Mouse (Mus musculus): Measurements from ENCODE around the gene Rin1. TPM values are rescaled to one million over a fixed set of nuclear protein-coding genes. Genes with fewer than 3 reads are reported as not detected.

Gene Rin1
- polyA plus RNA-seq, 1 experiment = 0.13 TPM

DNA sequence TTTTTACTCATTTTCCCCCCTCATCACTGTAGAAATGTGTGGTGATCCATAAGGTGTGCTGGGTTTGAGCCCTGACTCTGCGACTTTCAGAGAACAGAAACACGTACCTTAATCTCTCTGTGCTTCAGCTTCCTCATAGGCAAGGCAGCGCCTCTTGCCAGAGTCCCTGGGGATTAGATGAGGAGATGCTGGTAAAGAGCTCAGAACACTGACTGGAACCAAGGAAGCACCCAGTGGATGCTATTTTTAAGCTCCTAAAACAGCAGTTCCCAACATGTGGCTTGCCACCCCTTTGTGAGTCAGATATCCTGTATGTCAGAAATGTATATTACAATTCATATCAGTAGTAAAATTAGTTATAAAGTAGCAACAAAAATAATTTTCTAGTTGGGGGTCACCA is 32.1 kb upstream of the Rin1 start:
- no peak for TF ChIP-seq TAL1 (IDR thresholded peaks at IDR 0.05; ENCODE audit: low read length)
- H3K4me3 ChIP-seq (replicated peaks) = no peak overlapping the region
- peaks cover 3% of the 10 kb centered on the region for H3K4me1 ChIP-seq (ENCODE audit: control insufficient read depth)
- H3K36me3 ChIP-seq (ENCODE audit: control insufficient read depth) = no peaks in the 10 kb centered on the region
- H3K27me3 ChIP-seq (ENCODE audit: control insufficient read depth) = peaks cover 4% of the 10 kb centered on the region; the same call in 1 of the 2 replicates
- no peaks in the 10 kb centered on the region for H3K9me3 ChIP-seq (ENCODE audit: control insufficient read depth, low read length)

DNA sequence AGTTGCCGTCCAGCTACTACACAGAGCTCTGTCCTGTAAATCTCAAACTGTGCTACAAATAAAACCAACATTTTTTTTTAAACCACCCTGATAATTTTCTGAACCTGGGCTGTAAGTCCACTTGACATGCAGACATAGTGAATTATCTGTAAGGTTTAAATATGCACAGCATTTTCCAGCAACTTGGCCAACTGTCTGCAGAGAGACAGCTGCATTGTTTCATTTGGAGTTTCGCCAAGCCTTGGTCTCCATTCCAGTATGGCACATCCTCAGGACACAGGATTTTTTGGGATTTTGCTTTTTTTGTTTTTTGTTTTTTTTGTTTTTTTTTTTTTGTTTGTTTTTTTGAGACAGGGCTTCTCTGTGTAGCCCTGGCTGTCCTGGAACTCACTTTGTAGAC is 28.9 kb upstream of the Rin1 start:
- Histone ChIP-seq H3K4me3 (replicated peaks) (no peak overlapping the region), H3K27me3 (ENCODE audit: control insufficient read depth) (no peaks in the 10 kb centered on the region; the same call in 1 of the 2 replicates), H3K9me3 (ENCODE audit: control insufficient read depth, low read length) (no peaks in the 10 kb centered on the region), H3K36me3 (ENCODE audit: control insufficient read depth) (peaks cover 4% of the 10 kb centered on the region), H3K4me1 (ENCODE audit: control insufficient read depth) (peaks cover 17% of the 10 kb centered on the region)
- no peak for TF ChIP-seq TAL1 (IDR thresholded peaks at IDR 0.05; ENCODE audit: low read length)
- TF ChIP-seq GATA1 (IDR thresholded peaks at IDR 0.05; ENCODE audit: low read length) = no peak

DNA sequence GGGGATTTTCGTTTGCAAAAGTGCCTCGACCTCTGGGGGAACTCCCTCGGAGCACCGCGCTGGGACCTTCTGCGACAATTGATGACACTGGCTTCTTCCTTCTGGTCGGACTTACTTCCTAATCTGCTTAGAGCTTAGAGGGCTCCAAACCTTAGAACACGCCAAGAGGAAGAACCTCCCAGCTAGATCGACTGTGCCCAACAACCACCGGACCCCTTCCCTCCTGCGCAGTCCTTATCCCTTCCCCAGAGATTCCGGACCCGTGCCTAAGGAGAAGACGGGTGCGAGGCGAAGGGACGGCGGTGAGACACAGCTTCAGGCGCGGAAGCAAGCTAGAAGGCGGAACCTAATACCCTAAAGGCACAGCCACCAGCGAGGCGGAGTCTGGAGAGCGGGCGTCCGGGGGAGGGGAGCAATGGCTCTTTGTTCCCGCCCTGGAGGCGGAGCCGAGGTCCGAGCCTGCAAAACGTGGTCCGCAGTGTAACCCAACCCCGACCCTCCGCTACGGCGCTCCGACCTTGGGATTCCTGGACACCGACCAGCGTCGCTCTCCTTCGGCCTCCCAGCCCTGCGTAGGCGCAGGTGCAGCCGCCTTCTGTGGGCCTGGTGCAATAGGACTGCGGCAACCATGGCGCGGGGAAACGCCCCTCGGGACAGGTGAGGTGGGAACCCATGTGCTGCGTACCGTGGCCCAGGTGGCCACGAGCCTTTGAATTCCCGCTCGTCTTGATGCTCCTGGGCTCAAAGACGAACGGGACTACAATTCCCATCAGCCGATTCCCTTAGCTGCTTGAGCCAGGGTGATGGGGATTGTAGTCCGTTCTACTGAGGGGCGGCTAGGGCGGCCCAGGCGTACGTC is 26.4 kb upstream of the Rin1 start, which contains the start of gene Slc29a2:
Gene Slc29a2, plus strand, starts transcription at position 240 of the 859 bp plus-strand sequence.
- Histone ChIP-seq H3K9me3 (ENCODE audit: control insufficient read depth, low read length) (no peaks in the 10 kb centered on the region), H3K36me3 (ENCODE audit: control insufficient read depth) (peaks cover 8% of the 10 kb centered on the region), H3K27me3 (ENCODE audit: control insufficient read depth) (no peaks in the 10 kb centered on the region; the same call in 1 of the 2 replicates), H3K4me3 (replicated peaks) (peak within 1 kb of the TSS; percentile 80), H3K4me1 (ENCODE audit: control insufficient read depth) (peaks cover 16% of the 10 kb centered on the region)
- TF ChIP-seq GATA1 (IDR thresholded peaks at IDR 0.05; ENCODE audit: low read length) (no peak), TAL1 (IDR thresholded peaks at IDR 0.05; ENCODE audit: low read length) (no peak)

DNA sequence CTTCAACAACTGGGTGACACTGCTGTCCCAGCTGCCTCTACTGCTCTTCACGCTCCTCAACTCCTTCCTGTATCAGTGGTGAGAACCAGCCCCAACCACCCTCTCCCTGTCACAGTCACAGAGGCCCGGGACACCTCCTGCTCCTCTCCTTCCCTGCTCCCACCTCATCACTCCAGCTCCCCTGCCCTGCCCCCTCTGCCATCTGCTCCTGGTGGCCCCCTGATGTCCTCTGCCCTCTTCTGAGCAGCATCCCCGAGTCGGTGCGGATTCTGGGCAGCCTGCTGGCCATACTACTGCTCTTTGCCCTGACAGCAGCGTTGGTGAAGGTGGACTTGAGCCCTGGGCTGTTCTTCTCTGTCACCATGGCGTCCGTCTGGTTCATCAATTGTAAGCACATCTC is 24.2 kb upstream of the Rin1 start:
- H3K36me3 ChIP-seq (ENCODE audit: control insufficient read depth) = peaks cover 14% of the 10 kb centered on the region
- TF ChIP-seq GATA1 (IDR thresholded peaks at IDR 0.05; ENCODE audit: low read length) = no peak
- no peak for TF ChIP-seq TAL1 (IDR thresholded peaks at IDR 0.05; ENCODE audit: low read length)

DNA sequence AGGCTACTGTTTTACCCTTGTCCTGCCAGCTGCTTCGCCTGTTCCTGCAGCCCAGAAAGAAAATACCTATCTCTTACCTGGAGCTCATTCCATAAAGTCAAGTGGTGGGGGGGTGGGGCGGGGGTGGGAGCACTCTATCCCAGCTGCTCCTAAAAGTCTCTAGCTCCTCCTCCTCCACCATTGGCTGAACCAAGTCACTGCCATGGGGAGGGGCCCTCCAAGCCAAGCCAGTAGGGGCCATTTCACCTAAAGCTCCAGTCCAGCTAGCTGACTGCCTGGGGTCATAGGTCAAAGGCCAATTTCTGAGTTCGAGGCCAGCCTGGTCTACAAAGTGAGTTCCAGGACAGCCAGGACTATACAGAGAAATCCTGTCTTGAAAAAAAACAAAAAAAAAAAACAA is 17.6 kb upstream of the Rin1 start:
- Histone ChIP-seq H3K4me3 (replicated peaks) (no peak overlapping the region), H3K27me3 (ENCODE audit: control insufficient read depth) (peaks cover 7% of the 10 kb centered on the region)

More for the DNA sequence above, 24.2 kb upstream of the Rin1 start:
- Histone ChIP-seq H3K9me3 (ENCODE audit: control insufficient read depth, low read length) (no peaks in the 10 kb centered on the region), H3K27me3 (ENCODE audit: control insufficient read depth) (no peaks in the 10 kb centered on the region), H3K4me3 (replicated peaks) (no peak overlapping the region), H3K4me1 (ENCODE audit: control insufficient read depth) (peaks cover 16% of the 10 kb centered on the region)

DNA sequence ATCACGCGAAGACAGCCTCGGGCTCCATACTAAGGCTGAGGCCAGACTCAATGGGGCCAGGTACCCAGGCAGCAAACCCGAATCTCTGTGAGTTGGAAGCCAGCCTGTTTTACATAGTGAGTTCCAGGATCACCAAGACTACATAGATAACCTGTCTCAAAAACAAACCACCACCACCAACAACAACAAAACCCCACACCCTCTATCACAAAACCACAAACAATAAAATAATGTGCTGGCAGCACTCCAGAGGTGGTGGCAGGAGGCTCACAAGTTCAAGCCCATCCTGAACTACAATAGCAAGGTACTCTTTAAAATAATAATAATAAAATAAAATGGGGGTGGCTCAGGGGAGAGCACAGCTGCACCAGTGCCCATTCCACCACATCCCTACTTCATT is 13.7 kb upstream of the Rin1 start:
- H3K36me3 ChIP-seq (ENCODE audit: control insufficient read depth) = no peaks in the 10 kb centered on the region
- H3K27me3 ChIP-seq (ENCODE audit: control insufficient read depth) = peaks cover 26% of the 10 kb centered on the region
- peaks cover 38% of the 10 kb centered on the region for H3K4me1 ChIP-seq (ENCODE audit: control insufficient read depth)
- TF ChIP-seq TAL1 (IDR thresholded peaks at IDR 0.05; ENCODE audit: low read length) (no peak), GATA1 (IDR thresholded peaks at IDR 0.05; ENCODE audit: low read length) (no peak)
- H3K9me3 ChIP-seq (ENCODE audit: control insufficient read depth, low read length) = no peaks in the 10 kb centered on the region
- H3K4me3 ChIP-seq (replicated peaks) = no peak overlapping the region

More for the DNA sequence above, 17.6 kb upstream of the Rin1 start:
- Histone ChIP-seq H3K36me3 (ENCODE audit: control insufficient read depth) (peaks cover 6% of the 10 kb centered on the region), H3K4me1 (ENCODE audit: control insufficient read depth) (no peaks in the 10 kb centered on the region), H3K9me3 (ENCODE audit: control insufficient read depth, low read length) (no peaks in the 10 kb centered on the region)
- TF ChIP-seq TAL1 (IDR thresholded peaks at IDR 0.05; ENCODE audit: low read length) (no peak), GATA1 (IDR thresholded peaks at IDR 0.05; ENCODE audit: low read length) (no peak)

DNA sequence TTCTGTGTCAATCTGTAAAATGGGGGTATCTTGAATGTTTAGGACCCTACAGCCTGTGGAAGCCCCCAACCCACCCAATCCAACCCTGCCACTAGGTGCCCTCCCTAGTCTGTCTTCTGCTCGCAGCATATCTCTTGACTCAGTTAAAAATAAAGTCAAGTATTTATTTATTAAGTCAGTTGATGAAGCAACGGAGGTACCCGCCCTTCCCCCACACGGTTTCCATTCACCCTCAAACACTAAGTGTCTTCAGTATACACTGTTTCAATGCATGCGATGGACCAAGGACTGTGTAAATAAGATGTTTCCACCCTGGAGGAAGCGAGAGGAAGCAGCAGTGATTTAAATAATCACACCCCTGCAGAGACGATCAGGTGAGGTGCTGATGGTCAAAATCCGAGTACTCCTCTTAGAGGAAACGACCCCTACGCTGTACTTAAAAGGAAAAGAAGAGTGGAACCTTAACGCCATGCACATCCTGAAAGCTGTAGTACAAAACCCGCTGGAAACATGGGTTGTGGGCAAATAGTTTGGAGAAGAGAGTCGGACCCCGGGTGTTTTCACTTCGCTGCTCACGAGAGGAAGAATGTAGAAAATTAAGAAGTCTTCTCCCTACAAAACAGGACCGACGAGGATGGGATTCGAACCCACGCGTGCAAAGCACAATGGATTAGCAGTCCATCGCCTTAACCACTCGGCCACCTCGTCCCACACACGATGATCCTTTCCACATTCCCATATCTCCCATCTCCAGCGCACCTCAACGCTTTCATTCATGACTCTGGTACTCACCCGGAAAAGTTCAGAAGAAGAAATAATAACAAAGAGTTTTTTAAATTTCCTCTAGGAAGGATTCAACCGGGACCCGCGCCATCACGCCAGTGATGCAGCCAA is 12.4 kb upstream of the Rin1 start:
- Histone ChIP-seq H3K27me3 (ENCODE audit: control insufficient read depth) (peaks cover 26% of the 10 kb centered on the region), H3K4me1 (ENCODE audit: control insufficient read depth) (peaks cover 51% of the 10 kb centered on the region), H3K36me3 (ENCODE audit: control insufficient read depth) (peaks cover 3% of the 10 kb centered on the region), H3K9me3 (ENCODE audit: control insufficient read depth, low read length) (no peaks in the 10 kb centered on the region), H3K4me3 (replicated peaks) (peak overlapping the region; percentile 80)
- TF ChIP-seq TAL1 (IDR thresholded peaks at IDR 0.05; ENCODE audit: low read length) = no peak
- no peak for TF ChIP-seq GATA1 (IDR thresholded peaks at IDR 0.05; ENCODE audit: low read length)

DNA sequence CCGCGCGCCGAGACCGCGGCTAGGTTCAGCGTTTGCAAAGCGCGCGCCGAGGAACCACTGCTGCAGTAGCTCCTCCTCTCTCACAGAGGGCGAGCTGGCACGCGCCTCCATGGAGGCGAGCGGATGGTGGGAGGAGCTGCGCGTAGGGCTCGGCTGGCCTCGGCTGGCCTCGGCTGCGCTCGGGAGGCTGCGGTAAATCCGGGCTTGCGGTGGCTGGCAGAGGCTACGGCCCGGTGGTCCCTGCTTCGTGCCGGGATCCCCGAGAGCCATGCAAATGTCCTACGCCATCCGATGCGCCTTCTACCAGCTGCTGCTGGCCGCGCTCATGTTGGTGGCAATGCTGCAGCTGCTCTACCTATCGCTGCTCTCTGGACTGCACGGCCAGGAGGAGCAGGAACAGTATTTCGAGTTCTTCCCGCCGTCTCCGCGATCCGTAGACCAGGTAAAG is 11.5 kb upstream of the Rin1 start, which contains the start of the genes B4gat1 and AC124502.3:
Gene B4gat1, plus strand, starts transcription at position 118 of the 448 bp plus-strand sequence.
Gene AC124502.3, plus strand, starts transcription at position 183 of the 448 bp plus-strand sequence.
- H3K9me3 ChIP-seq (ENCODE audit: control insufficient read depth, low read length) = no peaks in the 10 kb centered on the region
- peaks cover 53% of the 10 kb centered on the region for H3K4me1 ChIP-seq (ENCODE audit: control insufficient read depth)
- H3K4me3 ChIP-seq (replicated peaks) = peak within 1 kb of the TSS; percentile 80
- H3K36me3 ChIP-seq (ENCODE audit: control insufficient read depth) = peaks cover 9% of the 10 kb centered on the region
- no peak for TF ChIP-seq GATA1 (IDR thresholded peaks at IDR 0.05; ENCODE audit: low read length)
- TF ChIP-seq TAL1 (IDR thresholded peaks at IDR 0.05; ENCODE audit: low read length) = no peak
- H3K27me3 ChIP-seq (ENCODE audit: control insufficient read depth) = peaks cover 26% of the 10 kb centered on the region
